Mouse (Mus musculus) kidney, adult 2 months (tissue): ENCODE data around the gene Flnc. TPM values are rescaled to one million over a fixed set of nuclear protein-coding genes. Genes with fewer than 3 reads are reported as not detected.

ENCODE experiments used
- DNase-seq: peaks from one replicate; pipeline ENCODE4 v3.0.0; 2021
- H3K27ac ChIP-seq: fragments of 200-500 bp; 2 replicates; pipeline ENCODE4 v1.5.1; 2012; ENCODE audit warnings: low read depth, low read length, control low read depth, inconsistent platforms; ENCODE audit not compliant: insufficient read depth
- H3K27me3 ChIP-seq: fragments of 200-500 bp; replicated peaks from 2 replicates; pipeline ENCODE4 v1.6.1; 2012; ENCODE audit warnings: mild to moderate bottlenecking, moderate library complexity, low read length, inconsistent platforms; ENCODE audit not compliant: control insufficient read depth, insufficient read depth
- H3K36me3 ChIP-seq: fragments of 200-500 bp; 2 replicates; pipeline ENCODE4 v1.6.1; 2012; ENCODE audit warnings: mild to moderate bottlenecking, moderate library complexity, low read length, inconsistent platforms; ENCODE audit not compliant: control insufficient read depth, insufficient read depth
- H3K4me1 ChIP-seq: fragments of 200-500 bp; 2 replicates; pipeline ENCODE4 v1.6.1; 2011; ENCODE audit warnings: low read length; ENCODE audit not compliant: control insufficient read depth, insufficient read depth
- H3K4me3 ChIP-seq: fragments of 200-500 bp; 2 replicates; pipeline ENCODE4 v1.5.1; 2011; ENCODE audit warnings: mild to moderate bottlenecking, low read depth, low read length, control low read depth; ENCODE audit not compliant: insufficient read depth
- CTCF ChIP-seq: fragments of 200-500 bp; conservative IDR thresholded peaks from 2 replicates; pipeline ENCODE4 v1.5.1; 2011; ENCODE audit warnings: low read depth, mild to moderate bottlenecking, control low read depth, low read length, moderate library complexity, mixed read lengths; ENCODE audit not compliant: insufficient read depth, insufficient read length
- POLR2A ChIP-seq: fragments of 200-500 bp; IDR thresholded peaks from one replicate; pipeline ENCODE4 v1.6.1; 2011; ENCODE audit warnings: low read depth, low read length, control low read depth
- WGBS: fragments of 180-500 bp; shearing (Covaris S2); methylation state at CpG from one replicate; pipeline ENCODE4 v1.1.7; 2018; 5-methylcytosine and 5-hydroxymethylcytosine counted together
- polyA plus RNA-seq: library from polyadenylated mRNA; depleted of rRNA; stranded (reverse); fragments of >200 nt; gene quantifications from 2 replicates; pipeline ENCODE4 v1.2.3, GENCODE M21; 2012

Flnc gene
- polyA plus RNA-seq, 1 experiment: 2.6 TPM

- H3K27me3 ChIP-seq: no peaks in the 10 kb centered on the region
- no peak overlapping the region for H3K4me3 ChIP-seq
- no peak for DNase-seq
- H3K36me3 ChIP-seq: no peaks in the 10 kb centered on the region
- 94% methylated on average over 1 of the region's 1 CpGs for WGBS
- H3K27ac ChIP-seq: no peak overlapping the region
- no peaks in the 10 kb centered on the region for H3K4me1 ChIP-seq
- TF ChIP-seq CTCF: no peak
- no peak for TF ChIP-seq POLR2A
Measured at GRCm38 (mm10) chr6:29394286-29394685, 38.8 kb upstream of the Flnc start.

GRCm38 (mm10) chr6:29395910-29396713 lies 36.9 kb upstream of the Flnc start, which contains the start of gene Ccdc136:
Gene Ccdc136 (plus strand): TSS chr6:29396309.
- Histone ChIP-seq H3K27ac (no peak within 1 kb of the TSS), H3K4me3 (peak within 1 kb of the TSS; percentile 58), H3K36me3 (no peaks in the 10 kb centered on the region), H3K27me3 (no peaks in the 10 kb centered on the region), H3K4me1 (no peaks in the 10 kb centered on the region)
- no peak for TF ChIP-seq POLR2A
- TF ChIP-seq CTCF: no peak
- DNase-seq: peak; percentile 82
- WGBS: 1% methylated on average over 49 of the region's 49 CpGs

GRCm38 (mm10) chr6:29396714-29397540 lies 36.1 kb upstream of the Flnc start:
- 12% methylated on average over 24 of the region's 24 CpGs for WGBS
- Histone ChIP-seq H3K27me3 (no peaks in the 10 kb centered on the region), H3K27ac (no peak overlapping the region), H3K4me3 (peak overlapping the region; percentile 58), H3K36me3 (no peaks in the 10 kb centered on the region), H3K4me1 (no peaks in the 10 kb centered on the region)
- TF ChIP-seq CTCF: no peak
- TF ChIP-seq POLR2A: no peak
- DNase-seq: no peak

GRCm38 (mm10) chr6:29397575-29397974 lies 35.5 kb upstream of the Flnc start:
- no peak overlapping the region for H3K27ac ChIP-seq
- TF ChIP-seq POLR2A: no peak
- TF ChIP-seq CTCF: no peak
- DNase-seq: no peak
- WGBS: 41% methylated on average over 6 of the region's 6 CpGs
- no peaks in the 10 kb centered on the region for H3K27me3 ChIP-seq
- no peaks in the 10 kb centered on the region for H3K36me3 ChIP-seq
- H3K4me1 ChIP-seq: no peaks in the 10 kb centered on the region
- no peak overlapping the region for H3K4me3 ChIP-seq

GRCm38 (mm10) chr6:29399851-29400250 lies 33.2 kb upstream of the Flnc start:
- Histone ChIP-seq H3K36me3 (no peaks in the 10 kb centered on the region), H3K27ac (no peak overlapping the region), H3K27me3 (no peaks in the 10 kb centered on the region), H3K4me1 (no peaks in the 10 kb centered on the region), H3K4me3 (no peak overlapping the region)
- TF ChIP-seq POLR2A: no peak
- TF ChIP-seq CTCF: no peak
- DNase-seq: no peak
- WGBS: 91% methylated on average over 4 of the region's 4 CpGs

- TF ChIP-seq CTCF (no peak), POLR2A (no peak)
- DNase-seq: no peak
- Histone ChIP-seq H3K27ac (no peak overlapping the region), H3K36me3 (no peaks in the 10 kb centered on the region), H3K4me1 (no peaks in the 10 kb centered on the region), H3K4me3 (no peak overlapping the region), H3K27me3 (no peaks in the 10 kb centered on the region)
- 12% methylated on average over 34 of the region's 34 CpGs for WGBS
Measured at GRCm38 (mm10) chr6:29402693-29403342, 30.2 kb upstream of the Flnc start.

- Histone ChIP-seq H3K4me3 (no peak overlapping the region), H3K4me1 (no peaks in the 10 kb centered on the region), H3K27ac (no peak overlapping the region), H3K36me3 (no peaks in the 10 kb centered on the region), H3K27me3 (no peaks in the 10 kb centered on the region)
- TF ChIP-seq POLR2A: no peak
- no peak for TF ChIP-seq CTCF
- no peak for DNase-seq
- WGBS: 69% methylated on average over 6 of the region's 6 CpGs
Measured at GRCm38 (mm10) chr6:29406412-29406811, 26.6 kb upstream of the Flnc start.
